Mouse (Mus musculus) spleen, postnatal 14 days (tissue): ENCODE measurements around the gene Pfkfb3.
A peak's percentile ranks its signal among the peaks of the same experiment; 100 is the strongest.
"Not testable (repeated sequence)": the region's sequence is repeated elsewhere in the genome, so short reads cannot be mapped to it uniquely, and the experiment has no call there.

Experiments used
- DNase-seq, 2 experiments: peaks; one replicate each; pipeline ENCODE4 v3.0.0; 2021 to 2022; ENCODE audit warnings: low spot score in 2 of 2

Pfkfb3 gene

DNA sequence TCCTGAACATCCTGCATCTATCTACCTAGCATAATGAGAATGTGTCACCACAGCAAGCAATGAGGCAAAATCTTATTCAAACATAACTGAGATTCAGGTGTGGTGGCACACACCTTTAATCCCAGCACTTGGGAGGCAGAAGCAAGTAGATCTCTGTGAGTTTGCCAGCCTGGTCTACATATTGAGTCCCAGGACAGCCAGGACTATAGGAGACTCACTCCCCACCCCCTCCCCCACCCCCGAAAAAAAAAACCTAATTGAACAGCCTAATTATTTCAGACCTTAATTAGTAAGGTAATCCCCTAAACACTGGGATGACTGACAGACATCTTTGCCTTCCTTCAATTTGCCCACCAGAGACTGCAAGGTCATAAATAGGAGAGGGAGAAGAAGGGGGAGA lies 2.2 kb downstream of the Pfkfb3 start:
- DNase-seq = no peak

- no peak for DNase-seq
Measured at GRCm38 (mm10) chr2:11548508-11548907, 5.4 kb downstream of the Pfkfb3 start.

DNA sequence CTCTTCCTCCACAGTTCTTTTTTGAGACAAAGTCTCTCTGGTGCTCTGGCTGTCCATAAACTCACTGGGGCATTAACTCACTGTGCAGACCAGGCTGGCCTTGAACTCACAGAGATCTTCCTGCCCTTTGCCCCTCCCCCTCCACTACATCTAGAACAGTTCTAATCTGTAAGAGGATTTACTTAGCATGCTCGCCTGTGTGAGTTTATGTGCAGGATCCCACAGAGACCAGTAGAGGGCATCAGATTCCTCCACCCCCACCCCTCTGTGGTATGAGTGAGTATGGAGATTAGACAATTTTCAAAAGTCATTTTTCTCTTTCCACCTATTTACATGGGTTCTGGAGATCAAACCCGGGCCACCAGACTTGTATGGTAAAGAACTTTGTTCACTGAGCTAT lies 6.3 kb downstream of the Pfkfb3 start:
- no peak for DNase-seq

DNA sequence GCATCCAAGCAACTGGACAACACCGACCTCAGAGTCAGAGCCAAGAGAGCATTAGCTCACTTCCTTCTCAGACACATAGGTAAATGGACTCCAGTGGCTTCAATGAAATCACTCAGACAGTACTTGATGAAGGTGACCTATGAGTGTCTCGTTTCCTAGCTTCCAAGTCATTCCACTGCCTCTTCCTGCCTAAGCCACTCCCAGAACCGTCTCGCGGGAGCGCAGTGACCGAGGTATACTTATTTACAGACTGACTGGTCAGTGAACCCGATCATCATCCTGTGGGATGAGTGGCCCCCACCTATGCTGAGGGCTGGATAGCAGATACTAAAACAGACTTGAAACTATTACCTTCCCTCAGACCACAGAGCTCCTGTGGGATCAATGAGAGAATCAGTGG lies 7.8 kb downstream of the Pfkfb3 start:
- DNase-seq = no peak

DNA sequence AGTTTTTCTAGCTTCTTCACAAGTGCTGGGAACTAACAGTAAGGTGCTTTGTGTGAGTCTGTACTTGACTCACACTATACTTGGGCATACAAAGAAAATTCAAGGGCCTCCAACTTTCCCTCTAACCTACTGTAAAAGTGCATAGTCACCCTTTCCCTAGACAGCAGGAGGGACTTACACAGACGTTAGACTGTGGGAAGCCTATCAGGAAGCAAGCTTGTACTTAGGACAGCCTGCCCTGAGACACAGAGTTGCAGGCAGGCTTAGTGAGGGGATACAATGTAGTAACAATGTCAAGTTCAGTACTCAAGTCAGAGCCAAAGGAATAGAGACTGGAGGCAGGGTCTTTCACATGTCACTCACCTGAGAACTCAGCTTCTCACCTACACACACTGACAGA lies 8.5 kb downstream of the Pfkfb3 start:
- no peak for DNase-seq

- no peak for DNase-seq
Measured at GRCm38 (mm10) chr2:11544342-11544741, 9.5 kb downstream of the Pfkfb3 start.

- no peak for DNase-seq
Measured at GRCm38 (mm10) chr2:11543158-11543557, 10.7 kb downstream of the Pfkfb3 start.

DNA sequence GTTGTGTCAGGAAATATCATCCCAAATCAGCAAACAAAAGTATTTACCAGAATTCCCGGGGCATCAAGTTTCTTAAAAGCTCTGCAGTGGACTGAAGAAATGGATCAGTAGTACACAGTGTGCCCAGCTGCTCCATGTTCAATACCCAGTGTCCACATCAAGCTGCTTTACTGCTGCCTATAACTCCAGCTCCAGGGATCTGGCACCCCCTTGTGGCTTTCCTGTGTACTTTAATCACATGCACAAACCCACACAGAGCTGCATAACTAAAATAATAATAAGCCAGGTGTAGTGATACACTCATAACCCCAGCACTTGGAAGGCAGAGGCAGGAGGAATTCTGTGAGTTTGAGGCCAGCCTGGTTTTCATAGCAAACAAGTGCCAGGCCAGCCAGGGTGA lies 11.2 kb downstream of the Pfkfb3 start:
- DNase-seq = peak; percentile 45 to 64

DNA sequence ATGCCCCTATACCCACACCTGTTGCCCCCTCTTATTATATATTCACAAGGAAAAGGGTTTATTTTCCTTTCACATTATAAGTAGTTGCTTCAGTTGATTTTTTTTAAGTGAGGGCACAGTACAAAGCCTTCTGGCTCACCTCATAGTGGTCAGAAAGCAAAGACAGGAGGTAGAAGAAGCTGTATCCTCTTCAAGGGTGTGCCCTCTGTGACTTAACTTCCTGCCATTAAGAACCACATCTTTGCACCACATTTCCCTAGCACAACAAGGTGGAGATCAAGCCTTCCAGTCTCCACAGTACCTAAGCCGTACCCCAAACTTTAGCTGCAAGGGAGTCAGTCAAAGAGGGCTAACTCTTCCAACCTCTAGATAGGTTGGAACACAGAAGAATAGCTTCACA lies 11.8 kb downstream of the Pfkfb3 start:
- DNase-seq = no peak

- DNase-seq = not testable (repeated sequence)
Measured at GRCm38 (mm10) chr2:11541528-11541927, 12.3 kb downstream of the Pfkfb3 start.

- DNase-seq = no peak
Measured at GRCm38 (mm10) chr2:11535966-11536365, 17.9 kb downstream of the Pfkfb3 start.

DNA sequence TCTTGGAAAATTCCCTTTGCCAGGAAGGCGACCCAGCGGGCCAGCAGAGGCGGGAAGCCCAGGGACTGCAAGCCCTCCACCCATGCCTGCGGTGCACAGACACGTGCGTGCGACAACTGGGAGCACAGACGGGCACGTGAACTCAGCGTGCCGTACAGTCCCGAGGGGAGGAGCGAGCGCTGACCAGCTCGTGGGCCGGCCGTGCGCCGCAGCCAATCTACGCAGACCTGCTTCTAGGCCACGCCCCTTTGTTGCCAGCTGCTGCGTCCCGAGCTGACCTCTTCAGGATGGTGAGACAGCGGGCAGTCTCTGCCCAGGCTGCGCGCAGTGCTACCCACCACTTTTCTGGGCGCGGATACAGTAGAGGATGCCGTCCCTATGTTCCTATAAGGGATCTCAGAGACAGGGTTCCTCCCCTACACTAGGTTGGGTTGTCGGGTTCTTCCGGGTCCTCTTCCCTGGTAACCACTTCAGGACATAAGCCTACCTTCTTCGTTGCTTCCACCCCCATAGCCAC lies 18.4 kb downstream of the Pfkfb3 start:
- DNase-seq = peak; percentile 75 to 79

- no peak for DNase-seq
Measured at GRCm38 (mm10) chr2:11534826-11535225, 19.1 kb downstream of the Pfkfb3 start.

DNA sequence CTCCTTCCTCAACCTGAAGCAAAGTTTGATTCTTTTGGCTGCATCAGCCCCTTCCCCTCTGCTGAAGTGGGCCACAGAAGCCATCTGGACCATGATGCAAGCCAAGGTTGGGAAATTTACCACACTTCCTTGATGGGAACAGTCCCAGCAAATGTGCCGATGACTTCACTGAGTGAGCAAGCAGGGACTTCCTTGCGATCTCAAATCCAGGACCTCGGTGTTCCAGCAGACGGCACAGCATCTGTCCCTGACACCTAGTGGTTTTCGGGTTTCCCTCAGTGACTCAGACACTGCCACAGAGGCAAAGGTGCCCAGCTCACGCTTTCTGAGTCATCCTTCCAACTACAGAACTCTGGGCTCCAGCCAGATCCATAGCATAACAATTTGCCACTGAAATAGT lies 23.8 kb downstream of the Pfkfb3 start:
- no peak for DNase-seq

DNA sequence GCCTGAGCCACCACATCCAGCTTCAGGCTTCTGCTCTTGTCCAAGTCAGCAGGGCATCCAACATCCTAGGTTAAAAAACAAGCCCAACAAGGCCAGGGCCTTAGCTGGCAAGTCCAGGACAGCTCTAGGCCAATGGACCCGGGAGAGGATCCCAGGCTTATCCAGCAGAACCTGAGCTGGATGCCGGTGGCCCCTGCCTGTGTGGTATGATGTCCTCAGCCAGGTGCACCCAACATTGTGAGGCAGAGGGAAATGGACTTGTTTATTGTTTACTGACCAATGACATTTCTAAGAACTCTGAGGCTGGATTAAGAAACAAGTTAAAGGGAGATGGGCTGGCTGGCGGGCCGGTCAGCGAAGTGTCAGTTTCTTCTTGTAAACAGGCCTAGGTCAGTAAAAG lies 27.8 kb downstream of the Pfkfb3 start:
- DNase-seq = no peak

DNA sequence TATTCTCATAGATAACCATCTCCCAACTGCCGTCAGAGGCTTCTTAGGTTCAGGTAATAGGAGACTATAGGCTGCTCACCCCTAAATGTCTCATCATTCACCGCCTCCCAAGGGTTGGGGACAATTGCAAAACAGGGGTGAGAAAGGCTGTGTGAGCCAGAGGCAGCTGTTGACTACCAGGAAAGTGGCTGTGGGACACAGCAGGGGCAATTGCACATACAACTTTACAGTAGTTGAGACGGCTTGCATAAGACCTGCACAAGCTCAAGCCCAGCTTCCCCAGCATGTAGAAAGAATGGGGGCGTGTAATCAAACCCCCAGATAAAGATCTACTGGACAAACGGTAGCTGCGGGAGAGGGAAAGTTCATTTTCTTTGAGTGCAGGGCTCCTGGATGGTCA lies 29.1 kb downstream of the Pfkfb3 start:
- no peak for DNase-seq

DNA sequence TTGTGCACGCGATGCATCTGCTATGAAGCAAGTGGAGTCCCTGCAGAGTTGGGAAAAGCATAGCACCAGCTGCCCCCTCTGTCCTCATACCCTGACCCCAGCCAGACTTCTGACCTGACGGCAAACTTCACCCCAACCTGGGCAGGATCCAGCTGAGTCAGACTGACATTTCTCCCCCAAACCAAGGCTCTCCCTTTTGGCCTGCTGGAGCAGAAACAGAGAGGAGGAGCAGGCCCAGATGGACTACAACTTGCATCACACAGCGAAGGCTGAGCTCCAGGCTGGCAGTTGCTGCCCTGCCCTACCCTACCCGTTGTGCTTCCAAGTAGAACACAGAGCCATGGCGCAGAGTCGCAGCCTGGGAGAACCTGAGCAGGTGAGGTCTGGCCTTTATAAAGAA lies 32.1 kb downstream of the Pfkfb3 start:
- DNase-seq = no peak

DNA sequence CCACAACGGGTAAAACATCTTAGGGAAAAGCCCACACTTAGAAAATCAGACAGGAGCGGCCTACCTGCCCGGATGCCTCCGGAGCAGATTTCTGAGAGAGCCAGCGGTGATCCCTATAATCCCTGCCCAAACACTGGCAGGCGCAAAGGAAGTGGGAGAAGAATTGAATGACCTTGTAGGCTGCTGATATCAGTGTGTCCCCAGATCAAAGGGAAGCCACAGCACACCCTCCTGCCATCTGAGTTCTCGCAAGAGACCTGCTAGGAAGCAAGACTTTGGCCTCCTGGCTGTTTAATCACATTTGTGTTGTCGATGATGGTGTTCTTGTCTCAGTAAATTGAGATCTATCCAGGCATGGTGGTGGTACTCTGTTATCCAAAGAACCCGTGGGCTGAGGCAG lies 33.1 kb downstream of the Pfkfb3 start:
- DNase-seq = no peak

DNA sequence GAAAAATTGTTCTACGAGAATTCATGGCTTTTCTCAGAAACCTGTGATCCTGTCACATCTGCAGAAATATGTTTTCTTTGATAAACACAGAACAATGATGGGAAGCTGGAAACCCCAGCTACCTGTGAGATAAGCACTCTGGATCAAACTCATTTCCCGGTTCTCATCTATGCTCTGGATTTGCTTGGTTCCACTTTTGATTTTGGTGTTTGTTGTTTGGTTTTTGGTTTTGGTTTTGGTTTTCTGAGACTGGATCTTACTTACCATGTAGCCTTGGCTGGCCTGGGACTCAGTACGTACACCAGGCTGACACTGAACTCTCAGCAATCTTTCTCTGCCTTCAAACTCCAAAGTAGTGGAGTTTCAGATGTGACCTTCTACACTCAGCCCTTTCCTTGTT lies 38.0 kb downstream of the Pfkfb3 start:
- DNase-seq = no peak

GRCm38 (mm10) chr2:11513057-11513967 lies 40.6 kb downstream of the Pfkfb3 start:
- no peak for DNase-seq

DNA sequence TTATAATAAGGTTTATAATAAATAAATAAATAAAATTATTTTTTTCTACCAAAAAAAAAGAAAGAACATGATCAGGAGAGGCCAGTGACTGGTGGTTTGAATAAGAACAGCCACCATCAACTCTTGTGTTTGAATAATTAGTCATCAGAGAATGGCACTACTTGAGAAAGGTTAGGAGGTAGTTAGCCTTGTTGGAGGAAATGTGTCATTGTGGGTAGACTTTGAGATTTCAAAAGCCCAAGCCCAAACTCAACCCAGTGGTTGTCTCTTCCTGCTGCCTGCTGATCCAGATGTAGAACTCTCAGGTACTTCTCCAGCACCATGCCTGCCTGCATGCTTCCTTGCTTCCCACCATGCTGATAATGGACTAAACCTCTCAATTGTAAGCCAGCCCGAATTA lies 41.8 kb downstream of the Pfkfb3 start:
- DNase-seq = no peak

GRCm38 (mm10) chr2:11503736-11504135 lies 50.1 kb downstream of the Pfkfb3 start:
- no peak for DNase-seq

GRCm38 (mm10) chr2:11502901-11503431 lies 50.9 kb downstream of the Pfkfb3 start:
- DNase-seq = peak; percentile 30 to 46
